Mouse (Mus musculus): ENCODE data around the gene Kxd1.
A peak's percentile ranks its signal among the peaks of the same experiment; 100 is the strongest.

Gene Kxd1

GRCm38 (mm10) chr8:70547762-70548161 is 20.0 kb upstream of the Kxd1 start:
- no peak for DNase-seq (ENCODE audit: low spot score in 2 of 2)

GRCm38 (mm10) chr8:70546412-70546811 is 18.7 kb upstream of the Kxd1 start:
- no peak for DNase-seq (ENCODE audit: low spot score in 2 of 2)

- DNase-seq (ENCODE audit: low spot score in 2 of 2) = no peak
Measured at GRCm38 (mm10) chr8:70544200-70544687, 16.5 kb upstream of the Kxd1 start.

GRCm38 (mm10) chr8:70541081-70541480 is 13.3 kb upstream of the Kxd1 start:
- no peak for DNase-seq (ENCODE audit: low spot score in 2 of 2)

- no peak for DNase-seq (ENCODE audit: low spot score in 2 of 2)
Measured at GRCm38 (mm10) chr8:70540507-70541071, 12.8 kb upstream of the Kxd1 start.

- DNase-seq (ENCODE audit: low spot score in 2 of 2) = no peak
Measured at GRCm38 (mm10) chr8:70540013-70540506, 12.3 kb upstream of the Kxd1 start.

- peak; percentile 99 for DNase-seq (ENCODE audit: low spot score in 2 of 2)
Measured at GRCm38 (mm10) chr8:70539077-70539813, 11.5 kb upstream of the Kxd1 start, which contains the start of gene Ell. Gene Ell (plus strand): TSS chr8:70539457.

- DNase-seq (ENCODE audit: low spot score in 2 of 2) = peak; percentile 100
Measured at GRCm38 (mm10) chr8:70538633-70539076, 10.9 kb upstream of the Kxd1 start.

- DNase-seq (ENCODE audit: low spot score in 2 of 2) = peak in 1 of 2 experiments; percentile 58
Measured at GRCm38 (mm10) chr8:70538024-70538579, 10.3 kb upstream of the Kxd1 start.

GRCm38 (mm10) chr8:70535701-70536100 is 7.9 kb upstream of the Kxd1 start:
- DNase-seq (ENCODE audit: low spot score in 2 of 2) = no peak

GRCm38 (mm10) chr8:70535221-70535620 is 7.5 kb upstream of the Kxd1 start:
- no peak for DNase-seq (ENCODE audit: low spot score in 2 of 2)

GRCm38 (mm10) chr8:70534281-70534680 is 6.5 kb upstream of the Kxd1 start:
- DNase-seq (ENCODE audit: low spot score in 2 of 2) = no peak

- DNase-seq (ENCODE audit: low spot score in 2 of 2) = no peak
Measured at GRCm38 (mm10) chr8:70530314-70530713, 2.6 kb upstream of the Kxd1 start.

GRCm38 (mm10) chr8:70529741-70530161 is 2.0 kb upstream of the Kxd1 start:
- no peak for DNase-seq (ENCODE audit: low spot score in 2 of 2)

- no peak for DNase-seq (ENCODE audit: low spot score in 2 of 2)
Measured at GRCm38 (mm10) chr8:70529299-70529698, 1.5 kb upstream of the Kxd1 start.

GRCm38 (mm10) chr8:70528182-70528797 is 534 bp upstream of the Kxd1 start:
- DNase-seq (ENCODE audit: low spot score in 2 of 2) = no peak

- DNase-seq (ENCODE audit: low spot score in 2 of 2) = no peak
Measured at GRCm38 (mm10) chr8:70527111-70527511, 645 bp downstream of the Kxd1 start.

- peak; percentile 94 to 95 for DNase-seq (ENCODE audit: low spot score in 2 of 2)
Measured at GRCm38 (mm10) chr8:70522592-70523403, 5.0 kb downstream of the Kxd1 start.

GRCm38 (mm10) chr8:70519606-70520005 is 8.2 kb downstream of the Kxd1 start:
- no peak for DNase-seq (ENCODE audit: low spot score in 2 of 2)

- DNase-seq (ENCODE audit: low spot score in 2 of 2) = no peak
Measured at GRCm38 (mm10) chr8:70519043-70519442, 8.7 kb downstream of the Kxd1 start.

GRCm38 (mm10) chr8:70517940-70518643 is 9.7 kb downstream of the Kxd1 start:
- DNase-seq (ENCODE audit: low spot score in 2 of 2) = no peak
